Mouse (Mus musculus) stomach, postnatal 0 days (tissue): ENCODE measurements at regions not wholly inside any gene's neighbourhood (a gene's known extent, or its start where the extent isn't known, plus 50 kb on each side); places are given as distances from the start of the nearest gene placed in this dataset.

Experiments
- CTCF ChIP-seq: IDR thresholded peaks from 2 replicates; pipeline ENCODE4 v1.5.1; 2016; ENCODE audit warnings: antibody characterized with exemption, low read depth, mild to moderate bottlenecking, moderate library complexity
- EP300 ChIP-seq: optimal IDR thresholded peaks from 2 replicates; pipeline ENCODE3; 2016; ENCODE audit warnings: antibody characterized with exemption

GRCm38 (mm10) chr13:79430562-79430961, 1231.0 kb upstream of the Nr2f1 start:
- TF ChIP-seq EP300 (no peak), CTCF (no peak)
